Mouse (Mus musculus): Measurements from ENCODE around the gene Dnase1l2.
"Not testable (repeated sequence)": the region's sequence is repeated elsewhere in the genome, so short reads cannot be mapped to it uniquely, and the experiment has no call there.

The Dnase1l2 gene

GRCm38 (mm10) chr17:24472512-24472911 is 29.6 kb upstream of the Dnase1l2 start:
- no peak for DNase-seq (ENCODE audit: low spot score in 2 of 2)

- peak; percentile 40 to 61 for DNase-seq (ENCODE audit: low spot score in 2 of 2)
Observed at GRCm38 (mm10) chr17:24470701-24471527, 28.0 kb upstream of the Dnase1l2 start.

- DNase-seq (ENCODE audit: low spot score in 2 of 2): peak; percentile 99 to 100
Observed at GRCm38 (mm10) chr17:24469910-24470602, 27.2 kb upstream of the Dnase1l2 start, which contains the start of the genes E4f1 and Pgp. E4f1 (minus strand) TSS chr17:24470313. Pgp (plus strand) TSS chr17:24470392.

GRCm38 (mm10) chr17:24469336-24469909 is 26.5 kb upstream of the Dnase1l2 start:
- no peak for DNase-seq (ENCODE audit: low spot score in 2 of 2)

- DNase-seq (ENCODE audit: low spot score in 2 of 2): no peak
Observed at GRCm38 (mm10) chr17:24468636-24469246, 25.8 kb upstream of the Dnase1l2 start.

GRCm38 (mm10) chr17:24463374-24464133 is 20.6 kb upstream of the Dnase1l2 start:
- DNase-seq (ENCODE audit: low spot score in 2 of 2): no peak

- no peak for DNase-seq (ENCODE audit: low spot score in 2 of 2)
Observed at GRCm38 (mm10) chr17:24462932-24463331, 20.0 kb upstream of the Dnase1l2 start.

GRCm38 (mm10) chr17:24461580-24461979 is 18.7 kb upstream of the Dnase1l2 start:
- no peak for DNase-seq (ENCODE audit: low spot score in 2 of 2)

- DNase-seq (ENCODE audit: low spot score in 2 of 2): not testable (repeated sequence)
Observed at GRCm38 (mm10) chr17:24455523-24456206, 12.8 kb upstream of the Dnase1l2 start.

- peak; percentile 99 for DNase-seq (ENCODE audit: low spot score in 2 of 2)
Observed at GRCm38 (mm10) chr17:24454756-24455522, 12.0 kb upstream of the Dnase1l2 start.

GRCm38 (mm10) chr17:24454218-24454755 is 11.4 kb upstream of the Dnase1l2 start:
- no peak for DNase-seq (ENCODE audit: low spot score in 2 of 2)

- DNase-seq (ENCODE audit: low spot score in 2 of 2): no peak
Observed at GRCm38 (mm10) chr17:24453372-24453771, 10.5 kb upstream of the Dnase1l2 start.

GRCm38 (mm10) chr17:24451220-24451619 is 8.3 kb upstream of the Dnase1l2 start:
- DNase-seq (ENCODE audit: low spot score in 2 of 2): no peak

- no peak for DNase-seq (ENCODE audit: low spot score in 2 of 2)
Observed at GRCm38 (mm10) chr17:24449507-24449906, 6.6 kb upstream of the Dnase1l2 start.

GRCm38 (mm10) chr17:24446590-24446989 is 3.7 kb upstream of the Dnase1l2 start:
- no peak for DNase-seq (ENCODE audit: low spot score in 2 of 2)

GRCm38 (mm10) chr17:24443409-24443808 is 504 bp upstream of the Dnase1l2 start:
- peak; percentile 47 to 53 for DNase-seq (ENCODE audit: low spot score in 2 of 2)

GRCm38 (mm10) chr17:24442107-24442506 is 798 bp downstream of the Dnase1l2 start:
- no peak for DNase-seq (ENCODE audit: low spot score in 2 of 2)

- DNase-seq (ENCODE audit: low spot score in 2 of 2): no peak
Observed at GRCm38 (mm10) chr17:24441148-24441547, 1.8 kb downstream of the Dnase1l2 start.

- DNase-seq (ENCODE audit: low spot score in 2 of 2): no peak
Observed at GRCm38 (mm10) chr17:24440377-24440776, 2.5 kb downstream of the Dnase1l2 start.

GRCm38 (mm10) chr17:24437016-24437415 is 5.9 kb downstream of the Dnase1l2 start:
- peak; percentile 42 to 44 for DNase-seq (ENCODE audit: low spot score in 2 of 2)

Measured in right cerebral cortex, adult 2 months (tissue).